In the genomic region with DNA sequence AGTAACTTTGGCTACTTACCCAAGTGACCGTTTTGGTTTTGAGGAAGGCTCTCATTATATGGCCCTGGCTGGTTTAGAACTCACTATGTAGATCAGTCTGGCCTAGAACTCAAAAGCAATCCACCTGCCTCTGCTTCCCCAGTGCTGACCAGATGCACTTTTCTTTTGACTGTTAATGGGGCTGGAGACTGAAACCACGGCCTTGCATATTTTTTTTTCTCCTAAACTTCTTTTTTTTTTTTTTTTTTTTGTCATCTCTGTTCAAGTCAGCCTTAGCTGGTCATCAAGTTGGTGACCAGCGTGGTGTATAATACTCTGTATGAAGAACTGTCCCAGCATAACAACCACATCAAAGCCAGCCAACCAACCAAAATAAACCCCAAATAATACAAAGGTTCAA, we compare ENCODE assay signal across 17 mouse cellular contexts. TPM values are rescaled to one million over a fixed set of nuclear protein-coding genes. Genes with fewer than 3 reads are reported as not detected.
DNase-seq lines count a peak whose midpoint lies in the region; TF ChIP-seq lines count a peak whose summit lies in the region.
"Had no signal": no experiment of that assay in that cellular context is flagged by ENCODE, and none has a peak within 500 bp of the region (broad histone marks: within the 10 kb centered on the region; RNA-seq: fewer than 3 reads in every experiment).

No protein-coding gene starts in this region.

- H3K4me2 ChIP-seq in CH12.LX (ENCODE audit: insufficient read depth, low read depth, poor library complexity, severe bottlenecking), result no peak overlapping the region

- TF ChIP-seq RAD21 in CH12.LX (IDR thresholded peaks at IDR 0.05; ENCODE audit: low read depth, low read length), result no peak

- no peak overlapping the region for H3K9ac ChIP-seq in CH12.LX (ENCODE audit: insufficient read depth, low read depth)

- no peak for TF ChIP-seq CTCF in CH12.LX (conservative IDR thresholded peaks at IDR 0.05 in 1 of 2, IDR thresholded peaks at IDR 0.05 in 1 of 2; ENCODE audit: low read depth in 2 of 2, low read length in 2 of 2)

- H3K36me3 ChIP-seq in CH12.LX (replicated peaks in 1 of 2; ENCODE audit: control insufficient read depth in 1 of 2, insufficient read depth in 1 of 2, low read length in 1 of 2), result no peaks in the 10 kb centered on the region
- H3K36me3 ChIP-seq: G1E had no signal

- TF ChIP-seq EP300 in CH12.LX (IDR thresholded peaks at IDR 0.05; ENCODE audit: low read length), result no peak

- no peaks in the 10 kb centered on the region for H3K27me3 ChIP-seq in CH12.LX (replicated peaks)
- H3K27me3 ChIP-seq: Patski had no signal

- no peak for DNase-seq in CH12.LX (ENCODE audit: extremely low read depth)
- DNase-seq in adipocyte (ENCODE audit: low spot score), result no peak
- DNase-seq: adrenal gland, adult 2 months; adrenal gland, adult 8-10 months; adrenal gland, postnatal 10 days; adrenal gland, postnatal 14 days; adrenal gland, postnatal 25 days; adrenal gland, postnatal 36 days; B cell, adult 2 months; cerebellum, adult 11 months; cerebellum, adult 11-12 months; cerebellum, adult 18-20 months; cerebellum, adult 2 months; cerebellum, adult 8-10 months; cerebellum, adult 9-10 months had no signal

- peaks cover 4 to 19% of the 10 kb centered on the region in 2 experiments for H3K4me1 ChIP-seq in CH12.LX (ENCODE audit: control insufficient read depth in 1 of 2, insufficient read depth in 2 of 2)

- dilution Hi-C loops in CH12.LX (cut with MboI; ENCODE audit: extremely low pct_ligation_motif_present, extremely low pct_unique_long_range_greater_than_20kb, low sequenced_read_pairs), result no loop called here

- no peak overlapping the region for H3K4me3 ChIP-seq in CH12.LX (replicated peaks in 1 of 3; ENCODE audit: low read depth in 2 of 3, low read length in 2 of 3, poor library complexity in 1 of 3)

- no peak for TF ChIP-seq POLR2A in CH12.LX (IDR thresholded peaks at IDR 0.05; ENCODE audit: low read depth, low read length)

- in situ Hi-C loops in CH12.LX (cut with MboI; ENCODE audit: low pct_ligation_motif_present, low pct_unique_long_range_greater_than_20kb, low sequenced_read_pairs), result loop anchor here (5.0 kb wide), 1 partner anchor 33 kb away; no protein-coding TSS in a partner anchor

- H3K79me2 ChIP-seq in CH12.LX (replicated peaks; ENCODE audit: control insufficient read depth, extremely low read depth, insufficient read depth, poor library complexity, severe bottlenecking), result no peaks in the 10 kb centered on the region

- no peaks in the 10 kb centered on the region for H3K9me3 ChIP-seq in CH12.LX (replicated peaks; ENCODE audit: low read length)
- H3K9me3 ChIP-seq: G1E had no signal

- H3K27ac ChIP-seq in CH12.LX (ENCODE audit: insufficient read depth, low read depth), result no peak overlapping the region

TF ChIP-seq in CH12.LX, 34 proteins besides CTCF, POLR2A, EP300 and RAD21:
- no peak for TF ChIP-seq ZKSCAN1 (IDR thresholded peaks at IDR 0.05; ENCODE audit: borderline replicate concordance, low read depth, low read length)
- TF ChIP-seq BHLHE40 (IDR thresholded peaks at IDR 0.05; ENCODE audit: low read depth, low read length), result no peak
- TF ChIP-seq ELF1 (IDR thresholded peaks at IDR 0.05; ENCODE audit: low read depth, low read length), result no peak
- no peak for TF ChIP-seq JUND (conservative IDR thresholded peaks at IDR 0.05; ENCODE audit: low read depth, low read length)
- 0 out of 2 replicates have a peak, but pooled peaks have one; percentile 15 for TF ChIP-seq IRF4 (IDR thresholded peaks at IDR 0.05; ENCODE audit: low read depth, low read length)
- peak; percentile 91 for TF ChIP-seq ZNF384 (IDR thresholded peaks at IDR 0.05; ENCODE audit: low read depth, low read length)

RNA-seq across cellular contexts. Expression of gene Cecr2, which starts 10.5 kb away (rescaled TPM):
- total RNA-seq in CH12.LX (2012; rRNA removed) (10.6 and 12.5 TPM in 2 replicates), CH12.LX (2014; rRNA removed) (5.7 and 6.6 TPM in 2 replicates)
- polyA plus RNA-seq in CH12.LX (2012; ENCODE audit: insufficient read length, low read depth), result 15.0 and 16.9 TPM in 2 replicates
